Mouse (Mus musculus) kidney, adult 2 months (tissue): ENCODE measurements at regions not wholly inside any gene's neighbourhood (a gene's known extent, or its start where the extent isn't known, plus 50 kb on each side); places are given as distances from the start of the nearest gene placed in this dataset.

Experiments
- CTCF ChIP-seq: fragments of 200-500 bp; conservative IDR thresholded peaks from 2 replicates; pipeline ENCODE4 v1.5.1; 2011; ENCODE audit warnings: low read depth, mild to moderate bottlenecking, control low read depth, low read length, moderate library complexity, mixed read lengths; ENCODE audit not compliant: insufficient read depth, insufficient read length
- POLR2A ChIP-seq: fragments of 200-500 bp; IDR thresholded peaks from one replicate; pipeline ENCODE4 v1.6.1; 2011; ENCODE audit warnings: low read depth, low read length, control low read depth

DNA sequence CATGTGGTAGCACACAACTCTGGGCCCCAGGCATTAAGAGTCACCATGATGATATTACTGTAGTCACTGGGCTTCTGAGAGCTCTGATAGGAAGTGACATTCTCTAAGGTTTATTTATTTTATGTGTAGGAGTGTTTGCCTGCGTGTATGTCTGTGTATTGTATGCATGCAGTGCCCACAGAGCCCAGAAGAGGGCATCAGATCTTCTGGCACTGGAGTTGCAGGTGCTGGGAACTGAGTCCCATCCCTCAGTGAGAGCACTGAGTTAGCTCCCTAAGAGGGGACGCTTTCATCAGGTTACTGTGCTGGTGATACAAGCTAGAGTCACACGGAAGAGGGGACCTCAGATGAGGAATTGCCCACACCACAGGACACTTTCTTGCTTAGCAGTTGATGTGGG lies 119.4 kb upstream of the Ccnd2 start:
- TF ChIP-seq POLR2A = no peak
- TF ChIP-seq CTCF = no peak
